Comparison of ENCODE assay signal across 8 mouse cellular contexts in the genomic region with DNA sequence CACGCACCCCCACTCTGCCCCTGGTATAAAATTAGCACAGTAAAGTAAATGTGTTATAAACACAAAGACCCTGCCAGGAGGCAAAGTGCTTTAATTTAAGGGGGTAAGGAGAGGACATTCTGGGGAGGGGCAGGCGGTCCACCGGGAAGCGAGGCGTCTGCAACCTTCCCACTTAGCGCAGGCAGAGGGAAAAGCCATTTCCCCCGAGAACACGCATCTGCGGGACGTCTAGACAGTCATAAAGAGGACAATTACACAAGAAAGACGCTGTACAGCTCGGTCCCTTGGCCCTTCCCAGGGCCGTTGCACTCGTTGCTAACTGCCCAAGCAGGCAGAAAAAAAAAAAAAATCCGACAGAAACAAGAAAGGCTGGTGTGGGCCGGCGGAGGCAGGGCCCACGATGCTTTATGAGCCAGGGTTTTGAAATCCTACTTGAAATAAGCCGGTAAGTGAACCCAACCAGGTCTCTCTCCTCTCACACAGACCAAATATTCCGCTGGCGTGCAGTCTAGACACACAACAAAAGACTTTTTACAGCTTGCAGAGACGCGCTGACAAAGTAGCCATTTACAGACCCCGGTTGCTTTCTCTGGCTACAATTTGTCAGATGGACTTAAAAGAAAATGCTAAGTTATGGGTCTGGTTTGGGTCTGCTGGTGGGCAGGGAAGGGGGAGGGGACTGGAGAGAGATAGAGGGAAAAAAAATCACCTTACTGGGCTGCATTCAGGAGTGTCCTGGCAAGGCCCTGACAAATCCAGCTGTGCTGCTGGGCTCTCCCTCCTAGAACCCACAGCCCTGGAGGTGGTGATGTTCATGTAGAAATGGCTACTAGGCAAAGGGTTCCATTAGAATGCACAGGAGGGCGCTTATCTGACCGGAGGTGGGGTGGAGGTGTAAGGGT. TPM values are rescaled to one million over a fixed set of nuclear protein-coding genes. Genes with fewer than 3 reads are reported as not detected.
DNase-seq lines count a peak whose midpoint lies in the region; ATAC-seq and TF ChIP-seq lines count a peak whose summit lies in the region.

No protein-coding gene starts in this region.

- H3K9me3 ChIP-seq in heart, embryonic 10.5 days, result no peaks in the 10 kb centered on the region
- no peaks in the 10 kb centered on the region for H3K9me3 ChIP-seq in intestine, postnatal 0 days (ENCODE audit: control insufficient read depth)
- no peaks in the 10 kb centered on the region for H3K9me3 ChIP-seq in midbrain, embryonic 12.5 days

- intact Hi-C loops in heart, postnatal 14 days (cut with DNase I), result no loop called here
- intact Hi-C loops in left cerebral cortex, adult 2 months (cut with DNase I), result no loop called here

- H3K36me3 ChIP-seq in heart, embryonic 10.5 days, result no peaks in the 10 kb centered on the region
- H3K36me3 ChIP-seq in intestine, postnatal 0 days (ENCODE audit: control insufficient read depth, insufficient read depth), result no peaks in the 10 kb centered on the region
- no peaks in the 10 kb centered on the region for H3K36me3 ChIP-seq in midbrain, embryonic 12.5 days

- no peak overlapping the region for H3K9ac ChIP-seq in intestine, postnatal 0 days (ENCODE audit: low read depth, low read length)
- H3K9ac ChIP-seq in midbrain, embryonic 12.5 days (replicated peaks), result peak overlapping the region; percentile 35

- peaks cover 98% of the 10 kb centered on the region for H3K4me1 ChIP-seq in heart, embryonic 10.5 days
- H3K4me1 ChIP-seq in embryonic fibroblast, embryonic 13.5 days (ENCODE audit: control insufficient read depth, insufficient read depth, low read length), result peaks cover 56% of the 10 kb centered on the region
- H3K4me1 ChIP-seq in intestine, postnatal 0 days (replicated peaks; ENCODE audit: control insufficient read depth, insufficient read depth, low read length), result peaks cover 21% of the 10 kb centered on the region
- H3K4me1 ChIP-seq in midbrain, embryonic 12.5 days, result peaks cover 98% of the 10 kb centered on the region

- H3K27ac ChIP-seq in heart, embryonic 10.5 days, result peak overlapping the region; percentile 62; the same call in 1 of the 2 replicates
- H3K27ac ChIP-seq in embryonic fibroblast, embryonic 13.5 days (ENCODE audit: insufficient read depth, low read length), result peak overlapping the region; percentile 56
- H3K27ac ChIP-seq in intestine, postnatal 0 days (ENCODE audit: low read depth, low read length), result 0 out of 2 replicates have a peak overlapping the region, but pooled peaks have one; percentile 8
- peak overlapping the region; percentile 75 for H3K27ac ChIP-seq in midbrain, embryonic 12.5 days (replicated peaks)
- no peak overlapping the region for H3K27ac ChIP-seq in left cerebral cortex, adult 2 months

- no peak for ATAC-seq in intestine, postnatal 0 days
- ATAC-seq in midbrain, embryonic 12.5 days (ENCODE audit: low FRiP score, low read depth), result peak; percentile 64

- no peak for DNase-seq in heart, embryonic 10.5 days (ENCODE audit: low spot score)
- no peak for DNase-seq in heart, postnatal 14 days
- no peak for DNase-seq in left cerebral cortex, adult 2 months (ENCODE audit: extremely low spot score in 1 of 2, low spot score in 2 of 2)
- no peak for DNase-seq in thymus, postnatal 0 days (ENCODE audit: low spot score)
- DNase-seq in spleen, postnatal 4 days (ENCODE audit: low spot score in 2 of 2), result no peak

- H3K4me2 ChIP-seq in intestine, postnatal 0 days (replicated peaks; ENCODE audit: low read depth), result peak overlapping the region; percentile 35; the same call in 1 of the 2 replicates
- peak overlapping the region; percentile 29 for H3K4me2 ChIP-seq in midbrain, embryonic 12.5 days (replicated peaks)

- no peak for TF ChIP-seq POLR2A in embryonic fibroblast, embryonic 13.5 days (IDR thresholded peaks at IDR 0.05; ENCODE audit: low read depth, low read length)

- H3K27me3 ChIP-seq in heart, embryonic 10.5 days (ENCODE audit: insufficient read depth, poor library complexity, severe bottlenecking), result peaks cover 38% of the 10 kb centered on the region
- H3K27me3 ChIP-seq in intestine, postnatal 0 days (replicated peaks; ENCODE audit: control insufficient read depth, insufficient read depth, low read length), result no peaks in the 10 kb centered on the region
- H3K27me3 ChIP-seq in midbrain, embryonic 12.5 days, result 0 out of 2 replicates have a peak, but pooled peaks cover 3% of the 10 kb centered on the region

- no peak for TF ChIP-seq CTCF in embryonic fibroblast, embryonic 13.5 days (IDR thresholded peaks at IDR 0.05; ENCODE audit: borderline replicate concordance, insufficient read depth, low read length)
- TF ChIP-seq CTCF in intestine, postnatal 0 days (IDR thresholded peaks at IDR 0.05; ENCODE audit: low read depth), result no peak
- TF ChIP-seq CTCF in left cerebral cortex, adult 2 months (IDR thresholded peaks at IDR 0.05), result no peak

- H3K4me3 ChIP-seq in heart, embryonic 10.5 days, result no peak overlapping the region
- H3K4me3 ChIP-seq in embryonic fibroblast, embryonic 13.5 days (ENCODE audit: insufficient read depth, low read length), result no peak overlapping the region
- H3K4me3 ChIP-seq in intestine, postnatal 0 days (ENCODE audit: low read depth, low read length), result no peak overlapping the region
- H3K4me3 ChIP-seq in midbrain, embryonic 12.5 days, result no peak overlapping the region
- H3K4me3 ChIP-seq in left cerebral cortex, adult 2 months, result no peak overlapping the region

- 42% methylated on average over 26 of the region's 26 CpGs for WGBS in heart, embryonic 10.5 days
- WGBS in intestine, postnatal 0 days, result 24% methylated on average over 26 of the region's 26 CpGs
- WGBS in midbrain, embryonic 12.5 days, result 14% methylated on average over 26 of the region's 26 CpGs

RNA-seq across cellular contexts. Expression of a gene that starts 22.3 kb away (rescaled TPM):
- 1.4 and 1.9 TPM in 2 replicates for polyA plus RNA-seq in heart, embryonic 10.5 days (2016; fragmentation: Nextera tagmentation; extraction: Ambion mirVana)
- total RNA-seq in heart, postnatal 14 days (2021), result 10 to 100 TPM; 32.4 to 32.5 TPM
- polyA plus RNA-seq in embryonic fibroblast, embryonic 13.5 days (2011; ENCODE audit: insufficient read length, low read depth, missing spikeins), result 141 and 142 TPM in 2 replicates
- 5.9 and 6.4 TPM in 2 replicates for polyA plus RNA-seq in intestine, postnatal 0 days (2015; fragmentation: Nextera tagmentation; extraction: Ambion mirVana)
- polyA plus RNA-seq in midbrain, embryonic 12.5 days (2016; fragmentation: Nextera tagmentation; extraction: Ambion mirVana), result 4.6 and 4.8 TPM in 2 replicates
- 10 to 100 TPM; 53.4 to 58.5 TPM for total RNA-seq in left cerebral cortex, adult 2 months (2021)
- polyA plus RNA-seq in thymus, postnatal 0 days (2015; fragmentation: Nextera tagmentation; extraction: Ambion mirVana), result 3.1 and 4.2 TPM in 2 replicates

RNA-seq across cellular contexts. Expression of a gene that starts 35.3 kb away (rescaled TPM):
- not detected in 2 replicates for polyA plus RNA-seq in heart, embryonic 10.5 days (2016; fragmentation: Nextera tagmentation; extraction: Ambion mirVana)
- total RNA-seq in heart, postnatal 14 days (2021), result under 1 TPM; 0.31 to 0.44 TPM
- 2.6 and 5.6 TPM in 2 replicates for polyA plus RNA-seq in embryonic fibroblast, embryonic 13.5 days (2011; ENCODE audit: insufficient read length, low read depth, missing spikeins)
- polyA plus RNA-seq in intestine, postnatal 0 days (2015; fragmentation: Nextera tagmentation; extraction: Ambion mirVana), result 13.9 and 14.0 TPM in 2 replicates
- 0.63 and 0.80 TPM in 2 replicates for polyA plus RNA-seq in midbrain, embryonic 12.5 days (2016; fragmentation: Nextera tagmentation; extraction: Ambion mirVana)
- under 1 TPM in 1 of 2 experiments, not detected in 1; 0.36 TPM for total RNA-seq in left cerebral cortex, adult 2 months (2021)
- 42.1 and 52.8 TPM in 2 replicates for polyA plus RNA-seq in thymus, postnatal 0 days (2015; fragmentation: Nextera tagmentation; extraction: Ambion mirVana)

Comparison
In these comparisons a context has a peak if more than half of its experiments do, and no peak if none do; other contexts are left out.
1. RNA of a gene that starts 22.3 kb away (polyA plus RNA-seq): 141 to 142 TPM in embryonic fibroblast, embryonic 13.5 days; 5.9 to 6.4 TPM in intestine, postnatal 0 days, 4.6 to 4.8 TPM in midbrain, embryonic 12.5 days, 3.1 to 4.2 TPM in thymus, postnatal 0 days and 1.4 to 1.9 TPM in heart, embryonic 10.5 days; every median in the first group is over 10 times any median in the second.